Mouse (Mus musculus): ENCODE results near the gene Epha3. TPM values are rescaled to one million over a fixed set of nuclear protein-coding genes. Genes with fewer than 3 reads are reported as not detected.

Gene Epha3
- total RNA-seq, 1 experiment, result 0.18 TPM

DNA sequence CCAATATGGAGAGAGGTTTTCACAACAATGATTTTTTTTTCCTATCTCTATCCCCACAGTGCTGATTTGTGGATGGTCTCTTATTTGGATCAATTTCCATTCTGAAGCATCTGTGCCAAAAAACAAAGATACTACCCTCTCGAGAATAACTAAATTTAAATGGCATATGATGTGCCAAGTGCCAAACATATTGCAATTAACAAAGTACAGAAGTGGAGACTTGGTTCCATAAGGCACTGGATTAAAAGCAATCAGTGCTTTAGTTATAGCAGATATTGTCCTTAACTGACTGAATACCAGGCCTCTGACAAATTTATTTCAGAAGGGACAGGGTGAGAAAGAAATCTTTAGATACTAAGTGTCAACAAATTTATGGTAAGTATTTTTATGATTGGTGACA lies 81.9 kb downstream of the Epha3 start:
- no peak overlapping the region for H3K4me3 ChIP-seq (ENCODE audit: insufficient read depth in 1 of 2, low read depth in 1 of 2, low read length in 2 of 2, poor library complexity in 1 of 2, severe bottlenecking in 1 of 2)
- TF ChIP-seq ZNF384 (IDR thresholded peaks at IDR 0.05; ENCODE audit: low read depth, low read length), result no peak
- no peak for TF ChIP-seq CHD2 (IDR thresholded peaks at IDR 0.05; ENCODE audit: low read depth, low read length)
- TF ChIP-seq MAFK (IDR thresholded peaks at IDR 0.05; ENCODE audit: insufficient read depth, low read depth, low read length), result no peak
- no peak for TF ChIP-seq HCFC1 (IDR thresholded peaks at IDR 0.05; ENCODE audit: borderline replicate concordance, insufficient read depth, low read length)
- no peak for TF ChIP-seq ZC3H11A (IDR thresholded peaks at IDR 0.05; ENCODE audit: borderline replicate concordance, low read depth, low read length)
- DNase-seq (ENCODE audit: low read depth, low spot score), result no peak
- in situ Hi-C loops (cut with MboI; ENCODE audit: low sequenced_read_pairs in 2 of 2, unreplicated experiment in 2 of 2), result no loop called here
- no peak overlapping the region for H3K27ac ChIP-seq (ENCODE audit: insufficient read depth, low read depth, low read length, poor library complexity, severe bottlenecking)
- no peak overlapping the region for H3K9ac ChIP-seq (ENCODE audit: insufficient read depth, low read depth, low read length, poor library complexity, severe bottlenecking)
- no peaks in the 10 kb centered on the region for H3K4me1 ChIP-seq (ENCODE audit: control insufficient read depth in 2 of 2, insufficient read depth in 2 of 2, low read length in 2 of 2, poor library complexity in 1 of 2)
- H3K36me3 ChIP-seq (ENCODE audit: control insufficient read depth, insufficient read depth, low read length, poor library complexity, severe bottlenecking), result no peaks in the 10 kb centered on the region
- no peaks in the 10 kb centered on the region for H3K9me3 ChIP-seq (ENCODE audit: control insufficient read depth, insufficient read depth, low read depth, low read length)

DNA sequence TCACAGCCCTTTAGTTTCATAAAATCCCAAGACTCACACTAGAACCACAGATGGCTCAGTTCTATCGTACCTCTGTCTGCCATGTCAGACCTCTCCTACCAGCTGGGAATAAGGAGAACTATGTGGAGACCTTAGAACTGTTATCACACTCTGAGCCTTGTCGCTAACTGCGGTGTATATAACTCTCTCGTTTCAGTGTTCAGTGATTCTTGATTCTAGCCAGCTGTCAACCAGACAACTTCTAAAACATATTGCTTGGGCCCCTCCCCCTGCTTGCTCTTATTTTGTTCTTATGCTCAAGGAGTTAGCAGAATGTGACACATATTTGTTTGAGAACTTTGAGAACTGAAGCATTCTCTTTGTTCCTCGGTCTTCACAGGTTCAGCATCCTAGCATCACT lies 83.8 kb downstream of the Epha3 start:
- in situ Hi-C loops (cut with MboI; ENCODE audit: low sequenced_read_pairs in 2 of 2, unreplicated experiment in 2 of 2), result no loop called here
- no peak overlapping the region for H3K27ac ChIP-seq (ENCODE audit: insufficient read depth, low read depth, low read length, poor library complexity, severe bottlenecking)
- no peaks in the 10 kb centered on the region for H3K36me3 ChIP-seq (ENCODE audit: control insufficient read depth, insufficient read depth, low read length, poor library complexity, severe bottlenecking)
- no peak for DNase-seq (ENCODE audit: low read depth, low spot score)
- H3K9ac ChIP-seq (ENCODE audit: insufficient read depth, low read depth, low read length, poor library complexity, severe bottlenecking), result no peak overlapping the region
- no peaks in the 10 kb centered on the region for H3K9me3 ChIP-seq (ENCODE audit: control insufficient read depth, insufficient read depth, low read depth, low read length)
- H3K4me1 ChIP-seq (ENCODE audit: control insufficient read depth in 2 of 2, insufficient read depth in 2 of 2, low read length in 2 of 2, poor library complexity in 1 of 2), result no peaks in the 10 kb centered on the region
- H3K4me3 ChIP-seq (ENCODE audit: insufficient read depth in 1 of 2, low read depth in 1 of 2, low read length in 2 of 2, poor library complexity in 1 of 2, severe bottlenecking in 1 of 2), result no peak overlapping the region
- TF ChIP-seq CHD2 (IDR thresholded peaks at IDR 0.05; ENCODE audit: low read depth, low read length) (no peak), MAFK (IDR thresholded peaks at IDR 0.05; ENCODE audit: insufficient read depth, low read depth, low read length) (no peak)

DNA sequence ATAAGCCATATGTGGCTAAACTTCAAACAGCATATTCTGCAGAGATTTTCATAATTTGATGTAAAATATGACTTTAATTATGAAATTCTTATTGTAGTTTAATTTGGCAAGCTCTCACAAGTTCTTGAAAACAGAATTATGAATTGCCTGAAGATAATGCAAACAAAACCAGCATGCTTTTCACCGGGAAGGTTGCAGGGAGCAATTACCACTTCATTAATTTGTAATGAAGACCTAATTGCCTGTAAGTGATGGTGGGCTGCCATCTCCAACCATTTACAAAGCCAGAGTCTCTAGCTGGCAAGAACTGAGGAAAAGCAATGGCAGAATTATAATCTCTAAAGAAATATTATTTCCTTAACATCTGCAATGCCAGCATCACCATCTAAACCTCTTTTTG lies 86.2 kb downstream of the Epha3 start:
- no peak for DNase-seq (ENCODE audit: low read depth, low spot score)

DNA sequence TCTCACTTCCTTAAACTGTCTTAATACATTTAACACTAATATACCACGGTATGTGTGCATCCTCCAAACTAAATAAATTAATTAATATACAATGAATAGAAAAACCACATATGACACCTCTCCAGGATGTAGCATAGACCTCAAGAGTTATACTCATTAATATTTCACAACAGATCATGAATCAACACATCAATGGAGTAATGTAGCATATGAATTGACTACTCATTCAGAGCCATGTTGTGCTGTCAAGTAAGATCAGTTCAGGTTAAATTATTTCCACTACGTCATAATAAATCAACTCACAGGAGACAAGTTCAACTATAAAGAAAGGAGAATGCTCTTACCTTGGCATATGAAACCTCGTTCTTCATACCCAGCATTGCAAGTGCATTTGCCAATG lies 91.4 kb downstream of the Epha3 start:
- no peaks in the 10 kb centered on the region for H3K4me1 ChIP-seq (ENCODE audit: control insufficient read depth in 2 of 2, insufficient read depth in 2 of 2, low read length in 2 of 2, poor library complexity in 1 of 2)
- no peak overlapping the region for H3K27ac ChIP-seq (ENCODE audit: insufficient read depth, low read depth, low read length, poor library complexity, severe bottlenecking)
- no peak for DNase-seq (ENCODE audit: low read depth, low spot score)
- no peaks in the 10 kb centered on the region for H3K36me3 ChIP-seq (ENCODE audit: control insufficient read depth, insufficient read depth, low read length, poor library complexity, severe bottlenecking)
- in situ Hi-C loops (cut with MboI; ENCODE audit: low sequenced_read_pairs in 2 of 2, unreplicated experiment in 2 of 2), result no loop called here
- no peak overlapping the region for H3K9ac ChIP-seq (ENCODE audit: insufficient read depth, low read depth, low read length, poor library complexity, severe bottlenecking)
- no peak overlapping the region for H3K4me3 ChIP-seq (ENCODE audit: insufficient read depth in 1 of 2, low read depth in 1 of 2, low read length in 2 of 2, poor library complexity in 1 of 2, severe bottlenecking in 1 of 2)
- H3K9me3 ChIP-seq (ENCODE audit: control insufficient read depth, insufficient read depth, low read depth, low read length), result no peaks in the 10 kb centered on the region
- TF ChIP-seq HCFC1 (IDR thresholded peaks at IDR 0.05; ENCODE audit: borderline replicate concordance, insufficient read depth, low read length) (no peak), ZNF384 (IDR thresholded peaks at IDR 0.05; ENCODE audit: low read depth, low read length) (no peak)

More for the DNA sequence above, 86.2 kb downstream of the Epha3 start:
- no peaks in the 10 kb centered on the region for H3K36me3 ChIP-seq (ENCODE audit: control insufficient read depth, insufficient read depth, low read length, poor library complexity, severe bottlenecking)
- H3K27ac ChIP-seq (ENCODE audit: insufficient read depth, low read depth, low read length, poor library complexity, severe bottlenecking), result no peak overlapping the region
- no peaks in the 10 kb centered on the region for H3K9me3 ChIP-seq (ENCODE audit: control insufficient read depth, insufficient read depth, low read depth, low read length)
- H3K4me1 ChIP-seq (ENCODE audit: control insufficient read depth in 2 of 2, insufficient read depth in 2 of 2, low read length in 2 of 2, poor library complexity in 1 of 2), result no peaks in the 10 kb centered on the region
- no peak overlapping the region for H3K4me3 ChIP-seq (ENCODE audit: insufficient read depth in 1 of 2, low read depth in 1 of 2, low read length in 2 of 2, poor library complexity in 1 of 2, severe bottlenecking in 1 of 2)
- no peak overlapping the region for H3K9ac ChIP-seq (ENCODE audit: insufficient read depth, low read depth, low read length, poor library complexity, severe bottlenecking)
- in situ Hi-C loops (cut with MboI; ENCODE audit: low sequenced_read_pairs in 2 of 2, unreplicated experiment in 2 of 2), result no loop called here
- no peak for TF ChIP-seq MAFK (IDR thresholded peaks at IDR 0.05; ENCODE audit: insufficient read depth, low read depth, low read length)
- TF ChIP-seq HCFC1 (IDR thresholded peaks at IDR 0.05; ENCODE audit: borderline replicate concordance, insufficient read depth, low read length), result no peak

DNA sequence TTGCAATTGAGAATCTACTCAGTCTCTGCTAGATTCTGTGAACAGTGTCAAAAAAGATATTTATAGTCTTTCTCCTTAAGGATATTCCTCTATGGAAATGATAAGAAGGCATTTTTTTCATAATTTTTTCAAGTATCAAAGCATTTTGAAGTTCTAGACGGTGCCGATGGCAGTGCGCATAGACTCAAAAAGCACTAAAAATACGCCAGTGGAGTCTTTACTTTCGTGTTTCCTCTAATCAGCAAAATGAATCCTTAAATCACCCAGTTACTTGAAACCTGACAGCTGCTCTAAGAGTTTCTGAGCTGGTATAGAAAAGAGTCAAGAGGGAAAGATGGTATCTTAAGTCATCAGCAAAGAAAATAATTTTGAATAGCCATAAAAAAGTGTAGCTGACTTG lies 96.4 kb downstream of the Epha3 start:
- no peak overlapping the region for H3K27ac ChIP-seq (ENCODE audit: insufficient read depth, low read depth, low read length, poor library complexity, severe bottlenecking)
- no peak for DNase-seq (ENCODE audit: low read depth, low spot score)
- no peak for TF ChIP-seq CHD2 (IDR thresholded peaks at IDR 0.05; ENCODE audit: low read depth, low read length)
- no peak for TF ChIP-seq ZNF384 (IDR thresholded peaks at IDR 0.05; ENCODE audit: low read depth, low read length)
- no peak for TF ChIP-seq ZC3H11A (IDR thresholded peaks at IDR 0.05; ENCODE audit: borderline replicate concordance, low read depth, low read length)
- no peak for TF ChIP-seq MAFK (IDR thresholded peaks at IDR 0.05; ENCODE audit: insufficient read depth, low read depth, low read length)
- no peak for TF ChIP-seq HCFC1 (IDR thresholded peaks at IDR 0.05; ENCODE audit: borderline replicate concordance, insufficient read depth, low read length)

More for the DNA sequence above, 96.4 kb downstream of the Epha3 start:
- H3K4me1 ChIP-seq (ENCODE audit: control insufficient read depth in 2 of 2, insufficient read depth in 2 of 2, low read length in 2 of 2, poor library complexity in 1 of 2), result no peaks in the 10 kb centered on the region
- H3K36me3 ChIP-seq (ENCODE audit: control insufficient read depth, insufficient read depth, low read length, poor library complexity, severe bottlenecking), result no peaks in the 10 kb centered on the region
- no peak overlapping the region for H3K4me3 ChIP-seq (ENCODE audit: insufficient read depth in 1 of 2, low read depth in 1 of 2, low read length in 2 of 2, poor library complexity in 1 of 2, severe bottlenecking in 1 of 2)
- in situ Hi-C loops (cut with MboI; ENCODE audit: low sequenced_read_pairs in 2 of 2, unreplicated experiment in 2 of 2), result no loop called here
- H3K9ac ChIP-seq (ENCODE audit: insufficient read depth, low read depth, low read length, poor library complexity, severe bottlenecking), result no peak overlapping the region
- no peaks in the 10 kb centered on the region for H3K9me3 ChIP-seq (ENCODE audit: control insufficient read depth, insufficient read depth, low read depth, low read length)

Measured in ES-E14 (cell line).